Mouse (Mus musculus): ENCODE measurements at regions not wholly inside any gene's neighbourhood (a gene's known extent, or its start where the extent isn't known, plus 50 kb on each side); places are given as distances from the start of the nearest gene placed in this dataset.

- Histone ChIP-seq H3K4me1 (ENCODE audit: control insufficient read depth in 2 of 2, insufficient read depth in 2 of 2, low read length in 2 of 2, poor library complexity in 1 of 2) (no peaks in the 10 kb centered on the region), H3K36me3 (ENCODE audit: control insufficient read depth, insufficient read depth, low read length, poor library complexity, severe bottlenecking) (no peaks in the 10 kb centered on the region), H3K27ac (ENCODE audit: insufficient read depth, low read depth, low read length, poor library complexity, severe bottlenecking) (no peak overlapping the region), H3K4me3 (ENCODE audit: insufficient read depth in 1 of 2, low read depth in 1 of 2, low read length in 2 of 2, poor library complexity in 1 of 2, severe bottlenecking in 1 of 2) (no peak overlapping the region), H3K9ac (ENCODE audit: insufficient read depth, low read depth, low read length, poor library complexity, severe bottlenecking) (no peak overlapping the region), H3K9me3 (ENCODE audit: control insufficient read depth, insufficient read depth, low read depth, low read length) (no peaks in the 10 kb centered on the region)
- TF ChIP-seq ZC3H11A (IDR thresholded peaks at IDR 0.05; ENCODE audit: borderline replicate concordance, low read depth, low read length), result no peak
- no peak for TF ChIP-seq HCFC1 (IDR thresholded peaks at IDR 0.05; ENCODE audit: borderline replicate concordance, insufficient read depth, low read length)
- TF ChIP-seq MAFK (IDR thresholded peaks at IDR 0.05; ENCODE audit: insufficient read depth, low read depth, low read length), result no peak
- no peak for TF ChIP-seq ZNF384 (IDR thresholded peaks at IDR 0.05; ENCODE audit: low read depth, low read length)
- no peak for TF ChIP-seq CHD2 (IDR thresholded peaks at IDR 0.05; ENCODE audit: low read depth, low read length)
- DNase-seq (ENCODE audit: low read depth, low spot score), result no peak
- in situ Hi-C loops (cut with MboI; ENCODE audit: low sequenced_read_pairs in 2 of 2, unreplicated experiment in 2 of 2), result no loop called here
Measured at GRCm38 (mm10) chr12:60652236-60652635, 870.7 kb upstream of the Lrfn5 start.

GRCm38 (mm10) chr12:60675751-60676150 lies 847.2 kb upstream of the Lrfn5 start:
- no peak overlapping the region for H3K27ac ChIP-seq (ENCODE audit: insufficient read depth, low read depth, low read length, poor library complexity, severe bottlenecking)
- TF ChIP-seq HCFC1 (IDR thresholded peaks at IDR 0.05; ENCODE audit: borderline replicate concordance, insufficient read depth, low read length), result no peak
- TF ChIP-seq MAFK (IDR thresholded peaks at IDR 0.05; ENCODE audit: insufficient read depth, low read depth, low read length), result no peak
- TF ChIP-seq CHD2 (IDR thresholded peaks at IDR 0.05; ENCODE audit: low read depth, low read length), result no peak
- no peak for TF ChIP-seq ZNF384 (IDR thresholded peaks at IDR 0.05; ENCODE audit: low read depth, low read length)
- TF ChIP-seq ZC3H11A (IDR thresholded peaks at IDR 0.05; ENCODE audit: borderline replicate concordance, low read depth, low read length), result no peak

GRCm38 (mm10) chr12:60684036-60684435 lies 838.9 kb upstream of the Lrfn5 start:
- in situ Hi-C loops (cut with MboI; ENCODE audit: low sequenced_read_pairs in 2 of 2, unreplicated experiment in 2 of 2), result no loop called here
- H3K9ac ChIP-seq (ENCODE audit: insufficient read depth, low read depth, low read length, poor library complexity, severe bottlenecking), result no peak overlapping the region
- H3K36me3 ChIP-seq (ENCODE audit: control insufficient read depth, insufficient read depth, low read length, poor library complexity, severe bottlenecking), result no peaks in the 10 kb centered on the region
- H3K9me3 ChIP-seq (ENCODE audit: control insufficient read depth, insufficient read depth, low read depth, low read length), result no peaks in the 10 kb centered on the region
- no peaks in the 10 kb centered on the region for H3K4me1 ChIP-seq (ENCODE audit: control insufficient read depth in 2 of 2, insufficient read depth in 2 of 2, low read length in 2 of 2, poor library complexity in 1 of 2)
- no peak overlapping the region for H3K4me3 ChIP-seq (ENCODE audit: insufficient read depth in 1 of 2, low read depth in 1 of 2, low read length in 2 of 2, poor library complexity in 1 of 2, severe bottlenecking in 1 of 2)
- no peak overlapping the region for H3K27ac ChIP-seq (ENCODE audit: insufficient read depth, low read depth, low read length, poor library complexity, severe bottlenecking)
- TF ChIP-seq ZNF384 (IDR thresholded peaks at IDR 0.05; ENCODE audit: low read depth, low read length) (no peak), ZC3H11A (IDR thresholded peaks at IDR 0.05; ENCODE audit: borderline replicate concordance, low read depth, low read length) (peak; percentile 26; the same call in 1 of the 2 replicates), MAFK (IDR thresholded peaks at IDR 0.05; ENCODE audit: insufficient read depth, low read depth, low read length) (no peak), CHD2 (IDR thresholded peaks at IDR 0.05; ENCODE audit: low read depth, low read length) (no peak)
- DNase-seq (ENCODE audit: low read depth, low spot score), result peak; percentile 15

More at GRCm38 (mm10) chr12:60675751-60676150, 847.2 kb upstream of the Lrfn5 start:
- no peaks in the 10 kb centered on the region for H3K4me1 ChIP-seq (ENCODE audit: control insufficient read depth in 2 of 2, insufficient read depth in 2 of 2, low read length in 2 of 2, poor library complexity in 1 of 2)
- in situ Hi-C loops (cut with MboI; ENCODE audit: low sequenced_read_pairs in 2 of 2, unreplicated experiment in 2 of 2), result no loop called here
- no peak for DNase-seq (ENCODE audit: low read depth, low spot score)
- no peak overlapping the region for H3K9ac ChIP-seq (ENCODE audit: insufficient read depth, low read depth, low read length, poor library complexity, severe bottlenecking)
- no peaks in the 10 kb centered on the region for H3K9me3 ChIP-seq (ENCODE audit: control insufficient read depth, insufficient read depth, low read depth, low read length)
- H3K4me3 ChIP-seq (ENCODE audit: insufficient read depth in 1 of 2, low read depth in 1 of 2, low read length in 2 of 2, poor library complexity in 1 of 2, severe bottlenecking in 1 of 2), result no peak overlapping the region
- no peaks in the 10 kb centered on the region for H3K36me3 ChIP-seq (ENCODE audit: control insufficient read depth, insufficient read depth, low read length, poor library complexity, severe bottlenecking)

GRCm38 (mm10) chr12:60717326-60717725 lies 805.6 kb upstream of the Lrfn5 start:
- no peak for DNase-seq (ENCODE audit: low read depth, low spot score)
- TF ChIP-seq CHD2 (IDR thresholded peaks at IDR 0.05; ENCODE audit: low read depth, low read length) (no peak), MAFK (IDR thresholded peaks at IDR 0.05; ENCODE audit: insufficient read depth, low read depth, low read length) (no peak), HCFC1 (IDR thresholded peaks at IDR 0.05; ENCODE audit: borderline replicate concordance, insufficient read depth, low read length) (no peak), ZNF384 (IDR thresholded peaks at IDR 0.05; ENCODE audit: low read depth, low read length) (no peak), ZC3H11A (IDR thresholded peaks at IDR 0.05; ENCODE audit: borderline replicate concordance, low read depth, low read length) (no peak)
- Histone ChIP-seq H3K9ac (ENCODE audit: insufficient read depth, low read depth, low read length, poor library complexity, severe bottlenecking) (no peak overlapping the region), H3K4me3 (ENCODE audit: insufficient read depth in 1 of 2, low read depth in 1 of 2, low read length in 2 of 2, poor library complexity in 1 of 2, severe bottlenecking in 1 of 2) (no peak overlapping the region), H3K36me3 (ENCODE audit: control insufficient read depth, insufficient read depth, low read length, poor library complexity, severe bottlenecking) (no peaks in the 10 kb centered on the region), H3K27ac (ENCODE audit: insufficient read depth, low read depth, low read length, poor library complexity, severe bottlenecking) (no peak overlapping the region), H3K4me1 (ENCODE audit: control insufficient read depth in 2 of 2, insufficient read depth in 2 of 2, low read length in 2 of 2, poor library complexity in 1 of 2) (no peaks in the 10 kb centered on the region), H3K9me3 (ENCODE audit: control insufficient read depth, insufficient read depth, low read depth, low read length) (no peaks in the 10 kb centered on the region)
- in situ Hi-C loops (cut with MboI; ENCODE audit: low sequenced_read_pairs in 2 of 2, unreplicated experiment in 2 of 2), result no loop called here
